Mouse (Mus musculus) layer of hippocampus, adult 9-11 months (tissue): Measurements from ENCODE around the gene Klrg1.

Experiments
- DNase-seq: peaks from one replicate; pipeline ENCODE4 v3.0.0; 2022

Klrg1 gene

GRCm38 (mm10) chr6:122282782-122283181 is at the start of gene Klrg1:
Klrg1 (minus strand) TSS chr6:122282882.
- DNase-seq = no peak

- no peak for DNase-seq
Observed at GRCm38 (mm10) chr6:122325361-122325975, 42.8 kb upstream of the Klrg1 start.

GRCm38 (mm10) chr6:122318726-122319125 is 36.0 kb upstream of the Klrg1 start:
- DNase-seq = no peak

GRCm38 (mm10) chr6:122310187-122310820 is 27.6 kb upstream of the Klrg1 start:
- no peak for DNase-seq

GRCm38 (mm10) chr6:122309446-122309960 is 26.8 kb upstream of the Klrg1 start:
- no peak for DNase-seq

GRCm38 (mm10) chr6:122308505-122309393 is 26.1 kb upstream of the Klrg1 start, which contains the start of gene M6pr:
M6pr (plus strand) TSS chr6:122308720.
- peak; percentile 99 for DNase-seq

GRCm38 (mm10) chr6:122308136-122308504 is 25.4 kb upstream of the Klrg1 start:
- no peak for DNase-seq

- no peak for DNase-seq
Observed at GRCm38 (mm10) chr6:122306707-122307106, 24.0 kb upstream of the Klrg1 start.

GRCm38 (mm10) chr6:122304790-122305555 is 22.3 kb upstream of the Klrg1 start:
- no peak for DNase-seq

GRCm38 (mm10) chr6:122304355-122304754 is 21.7 kb upstream of the Klrg1 start:
- peak; percentile 68 for DNase-seq

- DNase-seq = no peak
Observed at GRCm38 (mm10) chr6:122303526-122303925, 20.8 kb upstream of the Klrg1 start.

GRCm38 (mm10) chr6:122302661-122303060 is 20.0 kb upstream of the Klrg1 start:
- no peak for DNase-seq

- DNase-seq = no peak
Observed at GRCm38 (mm10) chr6:122302121-122302520, 19.4 kb upstream of the Klrg1 start.

GRCm38 (mm10) chr6:122299621-122300133 is 17.0 kb upstream of the Klrg1 start:
- DNase-seq = no peak

GRCm38 (mm10) chr6:122298223-122298609 is 15.5 kb upstream of the Klrg1 start:
- no peak for DNase-seq

- no peak for DNase-seq
Observed at GRCm38 (mm10) chr6:122297279-122298222, 14.9 kb upstream of the Klrg1 start.

- DNase-seq = no peak
Observed at GRCm38 (mm10) chr6:122296918-122297278, 14.2 kb upstream of the Klrg1 start.

- no peak for DNase-seq
Observed at GRCm38 (mm10) chr6:122295242-122295641, 12.6 kb upstream of the Klrg1 start.

GRCm38 (mm10) chr6:122294290-122294689 is 11.6 kb upstream of the Klrg1 start:
- DNase-seq = no peak

- DNase-seq = no peak
Observed at GRCm38 (mm10) chr6:122293796-122294195, 11.1 kb upstream of the Klrg1 start.

GRCm38 (mm10) chr6:122293121-122293520 is 10.4 kb upstream of the Klrg1 start:
- no peak for DNase-seq
